Mouse (Mus musculus): ENCODE data around the gene Tekt4.

DNA sequence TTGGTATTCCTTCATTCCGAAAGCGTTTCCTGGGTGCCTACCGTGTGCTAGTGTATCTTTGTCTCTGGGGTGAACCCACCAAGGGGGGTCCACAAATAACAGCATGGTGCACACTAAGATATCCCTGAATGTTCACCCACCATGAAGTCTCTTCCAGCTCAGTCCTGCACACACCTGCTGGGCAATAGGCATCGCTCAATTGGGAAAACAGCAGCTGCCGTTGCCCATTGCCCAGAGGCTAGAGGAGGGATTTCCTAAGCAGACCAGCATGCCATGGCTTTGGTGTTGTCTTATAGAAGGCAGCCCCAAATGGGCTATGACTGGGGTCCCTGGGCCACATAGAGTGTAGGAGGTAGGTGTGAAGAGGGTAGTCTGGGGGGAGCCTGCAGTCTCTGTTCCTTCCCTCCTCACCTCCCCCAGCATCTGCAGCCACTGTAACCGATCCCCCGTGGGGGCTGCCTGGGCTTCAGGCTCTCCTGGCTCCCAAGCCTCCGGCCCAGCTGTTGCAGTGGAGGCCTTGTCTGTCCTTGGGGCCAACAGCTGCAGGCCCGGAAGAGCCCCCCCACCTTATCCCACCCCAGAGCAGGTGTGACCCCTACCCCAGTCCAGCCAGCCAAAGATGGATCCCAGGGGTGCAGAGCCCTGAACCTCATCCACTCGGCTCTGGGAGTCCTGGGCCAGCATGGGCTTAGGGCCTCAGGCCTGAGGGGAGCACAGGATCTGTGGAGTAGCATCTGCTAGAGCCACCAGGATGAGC lies 55.8 kb downstream of the Tekt4 start:
- no peak for TF ChIP-seq POLR2A (IDR thresholded peaks at IDR 0.05; ENCODE audit: low read depth, low read length)
- no peak for TF ChIP-seq CTCF (IDR thresholded peaks at IDR 0.05; ENCODE audit: extremely low read depth, insufficient read depth, insufficient read length, insufficient replicate concordance)

Measured in spleen, adult 2 months (tissue).